Mouse (Mus musculus): ENCODE results near the gene Map3k14.
"Not testable (repeated sequence)": the region's sequence is repeated elsewhere in the genome, so short reads cannot be mapped to it uniquely, and the experiment has no call there.

The Map3k14 gene

DNA sequence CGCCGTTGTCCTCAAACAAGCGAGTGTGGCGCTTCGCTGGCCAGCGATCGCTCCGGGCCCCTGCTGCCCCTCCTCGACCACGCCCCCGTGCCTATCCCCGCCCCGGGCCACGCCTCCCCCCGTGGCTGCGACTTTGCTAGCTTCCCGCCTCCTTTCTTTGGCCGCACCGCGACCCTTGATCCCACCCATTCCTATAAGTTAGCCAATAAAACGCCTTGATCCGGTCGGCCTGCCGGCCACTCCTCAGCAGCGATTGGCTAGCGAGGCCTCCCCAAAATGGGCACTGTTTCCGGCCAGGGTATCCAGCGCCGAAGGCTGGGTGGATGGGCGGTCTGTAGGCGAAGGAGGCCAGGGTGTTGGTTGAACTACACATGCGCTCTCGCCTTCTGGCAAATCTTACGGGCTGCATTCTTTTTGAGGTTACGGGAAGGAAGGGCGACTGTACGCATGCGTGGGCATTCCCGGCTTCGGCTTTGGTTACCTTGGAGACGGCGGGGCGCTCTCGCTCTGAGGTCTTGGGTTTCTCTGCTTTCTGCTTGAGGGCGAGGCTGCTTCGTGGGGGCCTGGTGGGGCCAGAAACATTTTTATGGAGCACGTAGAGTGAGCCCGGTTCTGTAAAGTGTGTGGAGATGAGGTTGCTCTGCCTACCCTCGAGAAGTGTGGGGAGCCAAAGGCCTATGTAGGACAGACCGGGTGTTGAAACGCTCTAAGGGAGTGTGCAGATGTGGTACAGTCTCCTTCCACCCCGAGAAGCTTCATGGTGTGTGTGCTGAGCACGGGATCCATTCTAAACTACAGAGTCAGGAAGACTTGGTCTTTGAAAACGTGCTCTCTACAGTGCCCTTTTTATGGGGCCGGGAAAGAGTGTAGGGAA lies at the start of gene Map3k14:
Gene Map3k14, minus strand, starts transcription at position 127 of the 874 bp plus-strand sequence.
- peak; percentile 97 for DNase-seq (ENCODE audit: low read depth, low spot score)

DNA sequence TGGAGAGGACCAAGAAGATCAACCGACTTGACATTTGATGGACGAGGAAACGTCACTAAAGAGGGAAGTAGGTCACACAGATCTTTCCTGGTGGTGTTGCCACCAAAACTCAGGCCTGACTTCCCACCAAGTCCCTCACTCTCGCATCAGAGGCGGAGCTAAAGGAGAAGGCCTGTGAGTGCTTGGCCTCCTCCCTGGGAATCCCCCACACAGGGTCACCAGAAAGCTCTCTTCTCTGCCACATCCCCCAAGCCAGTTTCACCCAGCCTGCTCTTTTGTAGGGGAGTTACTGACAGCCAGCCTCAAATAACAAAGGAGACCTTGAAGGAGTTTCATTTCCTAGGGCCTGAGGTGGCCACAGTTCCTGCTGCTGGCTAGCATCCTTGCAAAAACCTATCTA lies 48.1 kb upstream of the Map3k14 start:
- DNase-seq (ENCODE audit: low read depth, low spot score): no peak

DNA sequence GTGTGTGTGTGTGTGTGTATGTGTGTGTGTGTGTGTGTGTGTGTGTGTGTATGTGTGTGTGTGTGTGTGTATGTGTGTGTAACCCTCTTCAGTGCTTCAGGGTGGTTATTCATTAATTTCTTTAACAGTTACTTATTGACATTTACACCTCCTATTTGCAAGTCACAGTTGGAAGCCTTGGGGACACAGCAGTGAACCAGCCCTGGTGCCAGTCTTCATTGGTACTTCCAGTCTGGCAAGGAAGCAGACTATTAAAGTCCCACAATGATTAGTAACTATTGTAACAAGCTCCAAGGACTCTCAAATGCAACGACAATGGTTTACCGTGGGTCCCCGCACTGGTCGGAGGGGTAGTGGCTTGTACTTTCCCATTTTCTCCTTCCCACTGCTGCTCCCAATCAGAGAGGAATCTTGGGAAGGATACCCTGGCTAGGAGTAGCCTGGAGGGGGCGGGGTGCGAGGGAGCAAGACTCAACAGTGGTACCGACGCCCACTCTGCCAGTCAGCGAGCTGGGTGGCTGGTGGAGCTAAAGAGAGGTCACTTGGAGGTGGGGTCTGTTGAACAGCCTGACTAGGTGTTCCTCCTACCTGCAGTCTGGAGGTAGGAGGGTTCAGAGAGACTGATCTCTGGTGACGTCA lies 47.6 kb upstream of the Map3k14 start:
- no peak for DNase-seq (ENCODE audit: low read depth, low spot score)

DNA sequence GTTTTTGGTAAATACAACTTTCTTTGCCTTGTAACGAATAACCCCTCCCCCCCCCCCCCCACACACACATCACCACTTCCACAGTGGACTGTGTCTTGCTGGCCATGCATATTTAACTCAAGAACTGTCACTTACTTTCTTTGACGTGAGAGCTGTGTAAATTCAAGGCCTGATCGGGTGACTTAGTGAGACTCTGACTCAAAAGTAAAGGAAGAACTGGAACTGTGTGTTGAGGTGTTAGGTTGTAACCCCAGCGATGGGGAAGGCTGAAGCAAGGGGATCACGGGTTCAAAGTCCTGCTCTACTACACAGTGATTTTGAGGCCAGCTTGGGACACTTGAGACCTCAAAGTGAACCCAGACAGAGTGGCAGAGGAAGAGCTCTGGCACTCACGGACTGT lies 46.3 kb upstream of the Map3k14 start:
- no peak for DNase-seq (ENCODE audit: low read depth, low spot score)

DNA sequence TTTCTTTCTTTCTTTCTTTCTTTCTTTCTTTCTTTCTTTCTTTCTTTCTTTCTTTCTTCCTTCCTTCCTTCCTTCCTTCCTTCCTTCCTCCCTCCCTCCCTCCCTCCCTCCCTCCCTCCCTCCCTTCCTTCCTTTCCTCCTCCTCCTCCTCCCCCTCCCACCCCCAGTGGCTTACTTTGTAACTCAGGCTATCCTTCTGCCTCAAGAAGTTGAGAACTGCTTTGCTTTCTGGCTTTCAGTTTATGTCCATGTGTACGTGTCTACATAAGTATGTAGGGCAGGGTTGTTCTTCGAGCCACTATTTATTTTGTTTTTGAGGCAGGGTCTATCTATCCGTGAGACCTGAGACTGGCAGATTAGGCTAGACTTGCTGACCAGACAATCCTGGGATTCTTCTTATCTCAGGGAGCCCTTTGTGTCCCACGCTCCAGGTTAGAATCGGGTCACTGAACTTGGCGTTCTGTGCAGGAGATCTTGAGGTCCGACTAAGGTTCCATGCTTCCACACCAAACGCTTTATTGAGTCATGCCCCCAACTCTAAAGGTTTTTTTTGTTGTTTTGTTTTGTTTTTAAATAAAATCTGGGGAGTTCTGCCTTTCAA lies 45.5 kb upstream of the Map3k14 start:
- no peak for DNase-seq (ENCODE audit: low read depth, low spot score)

DNA sequence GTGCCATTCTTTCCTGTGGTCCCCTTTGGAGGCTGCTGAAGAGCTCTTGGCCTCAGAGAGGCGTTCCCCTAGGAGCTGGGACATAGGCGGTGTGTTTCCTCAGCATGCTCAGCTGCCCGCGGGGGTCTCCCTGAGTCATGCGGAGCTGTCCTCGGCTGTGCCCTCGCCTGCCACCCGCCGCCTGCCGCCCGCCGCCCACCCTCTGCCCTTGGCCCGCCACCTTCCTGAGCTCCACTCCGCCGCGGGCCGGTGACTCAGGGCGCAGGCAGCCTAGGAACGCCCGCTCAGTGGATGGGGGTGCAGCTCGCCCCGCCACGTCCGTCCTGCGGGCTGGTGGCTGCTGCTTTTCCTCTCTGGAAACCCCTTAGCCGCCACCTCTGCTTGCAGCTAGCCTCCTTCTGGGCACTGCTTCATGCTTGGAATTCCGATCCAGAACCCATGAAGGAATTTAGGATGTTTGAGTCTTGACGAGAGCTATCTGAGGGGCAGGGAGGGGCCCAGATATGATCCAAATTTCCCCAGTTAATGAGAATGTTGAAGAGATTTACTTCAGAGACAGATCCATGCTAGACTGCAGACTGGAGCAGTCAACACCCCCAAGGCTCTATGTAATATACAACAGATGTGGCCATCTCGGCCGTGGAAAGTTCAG lies 44.8 kb upstream of the Map3k14 start:
- no peak for DNase-seq (ENCODE audit: low read depth, low spot score)

DNA sequence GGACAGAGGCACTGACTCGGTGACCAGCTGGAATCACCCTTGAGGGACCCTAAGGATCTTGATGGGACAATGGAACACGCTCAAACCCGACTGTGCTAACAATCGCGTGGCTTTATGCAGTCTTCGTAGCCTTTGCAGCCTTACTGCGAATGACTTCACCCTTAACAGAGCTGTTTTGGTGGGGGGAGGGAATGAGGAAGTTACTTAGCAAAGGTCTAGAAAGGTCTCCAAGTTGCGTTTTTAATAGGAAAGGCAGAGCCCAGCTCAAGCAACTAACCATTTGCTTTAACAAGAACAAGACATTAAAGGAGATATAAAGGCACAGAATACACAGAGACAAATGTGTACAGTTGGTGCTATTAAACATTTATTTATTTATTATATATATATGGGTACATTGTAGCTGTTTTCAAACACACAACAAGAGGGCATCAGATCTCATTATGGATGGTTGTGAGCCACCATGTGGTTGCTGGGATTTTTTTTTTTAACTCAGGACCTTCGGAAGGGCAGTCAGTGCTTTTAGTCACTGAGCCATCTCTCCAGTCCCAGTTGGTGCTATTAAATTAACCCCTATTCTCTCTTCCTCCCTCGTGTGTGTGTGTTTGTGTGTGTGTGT lies 42.8 kb upstream of the Map3k14 start:
- DNase-seq (ENCODE audit: low read depth, low spot score): no peak

DNA sequence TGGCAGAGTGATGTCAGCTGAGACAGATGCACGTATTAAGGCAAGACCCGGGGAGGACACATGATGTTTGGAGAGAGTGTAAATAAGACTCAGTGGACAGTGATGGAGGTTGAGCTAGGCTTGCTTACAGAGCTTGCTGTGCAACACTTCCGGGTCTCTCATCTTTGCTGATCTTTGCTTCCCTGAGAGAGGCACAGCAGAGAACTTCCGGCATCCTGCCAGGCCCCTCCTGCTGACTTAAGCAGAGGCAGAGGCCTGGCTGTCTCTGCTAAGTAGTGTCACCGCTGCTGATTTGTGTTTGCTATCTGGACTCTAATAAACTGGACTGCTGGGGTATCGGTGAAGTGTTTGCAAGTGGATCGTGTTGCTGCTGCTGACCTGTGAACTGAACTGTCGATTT lies 40.6 kb upstream of the Map3k14 start:
- no peak for DNase-seq (ENCODE audit: low read depth, low spot score)

DNA sequence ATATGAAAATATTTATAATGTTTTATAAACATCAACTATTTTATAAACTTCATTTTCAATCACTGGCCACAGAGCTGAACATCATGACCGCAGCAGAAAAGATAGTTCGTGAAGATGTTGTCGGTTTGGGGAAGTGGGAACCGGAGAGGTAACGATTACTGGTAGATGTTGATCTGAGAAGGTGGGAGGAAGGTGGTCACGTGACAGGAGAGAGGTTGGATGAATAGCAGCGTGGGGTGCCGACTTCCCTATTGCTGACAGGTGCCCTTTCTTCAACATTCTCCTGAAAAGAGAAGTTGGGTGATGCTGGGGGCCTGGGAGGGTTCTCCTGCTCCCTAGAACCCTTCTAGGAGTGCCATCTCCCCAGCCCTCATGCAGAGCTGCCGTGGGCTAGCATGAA lies 37.3 kb upstream of the Map3k14 start:
- DNase-seq (ENCODE audit: low read depth, low spot score): no peak

DNA sequence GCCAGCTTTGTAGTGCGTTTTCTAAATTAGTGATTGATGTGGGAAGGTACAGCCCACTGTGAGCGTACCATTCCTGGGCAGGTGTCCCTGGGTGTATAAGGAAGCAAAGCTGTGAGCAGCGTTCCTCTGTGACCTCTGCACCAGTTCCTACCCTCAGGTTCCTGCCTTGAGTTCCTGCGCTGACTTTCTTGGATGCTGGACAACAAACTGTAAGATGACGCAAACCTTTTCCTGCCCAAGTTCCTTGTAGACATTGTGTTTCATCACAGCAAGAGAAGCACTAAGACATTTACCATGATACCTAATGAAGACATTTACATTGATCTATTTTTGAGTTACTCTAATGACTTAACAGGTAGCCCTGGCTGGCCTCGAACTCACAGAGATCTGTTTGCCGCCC lies 27.5 kb upstream of the Map3k14 start:
- no peak for DNase-seq (ENCODE audit: low read depth, low spot score)

DNA sequence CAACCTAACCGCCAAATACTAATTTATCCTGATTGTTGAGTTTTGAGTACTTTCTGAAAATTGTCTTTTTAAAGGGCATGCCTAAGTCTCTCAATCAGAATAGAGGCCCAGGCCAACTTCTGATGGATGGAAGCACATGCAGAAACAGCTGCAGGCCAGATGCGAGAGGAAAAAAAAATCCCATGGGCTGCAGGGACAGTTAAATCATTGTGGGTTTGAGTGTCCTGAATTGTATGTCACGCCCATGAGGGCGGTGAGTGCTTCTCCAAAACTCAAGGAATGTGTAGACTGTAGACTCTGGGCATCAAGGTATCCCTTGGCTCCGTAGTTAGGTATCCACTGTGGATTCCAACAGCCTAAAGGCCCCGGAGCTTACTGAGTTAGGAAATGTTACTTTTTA lies 26.8 kb upstream of the Map3k14 start:
- no peak for DNase-seq (ENCODE audit: low read depth, low spot score)

DNA sequence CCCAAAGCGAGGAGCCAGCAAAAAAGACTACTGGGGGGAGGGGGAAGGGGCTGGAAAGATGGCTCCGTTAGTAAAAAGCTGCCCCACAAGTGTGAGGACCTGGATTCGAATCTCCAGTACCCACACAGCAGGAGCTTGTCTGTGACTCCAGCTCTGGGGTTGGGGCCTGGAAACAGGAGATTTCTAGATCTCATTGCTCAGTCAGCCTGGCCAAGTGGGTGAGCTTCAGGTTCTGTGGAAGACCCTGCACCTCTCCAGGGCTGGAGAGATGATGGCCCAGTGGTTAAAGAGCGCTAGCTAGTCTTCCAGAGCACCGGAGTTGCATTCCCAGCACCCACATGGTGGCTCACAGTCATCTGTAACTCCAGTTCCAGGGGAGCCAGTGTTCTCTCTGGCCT lies 25.6 kb upstream of the Map3k14 start:
- DNase-seq (ENCODE audit: low read depth, low spot score): no peak

DNA sequence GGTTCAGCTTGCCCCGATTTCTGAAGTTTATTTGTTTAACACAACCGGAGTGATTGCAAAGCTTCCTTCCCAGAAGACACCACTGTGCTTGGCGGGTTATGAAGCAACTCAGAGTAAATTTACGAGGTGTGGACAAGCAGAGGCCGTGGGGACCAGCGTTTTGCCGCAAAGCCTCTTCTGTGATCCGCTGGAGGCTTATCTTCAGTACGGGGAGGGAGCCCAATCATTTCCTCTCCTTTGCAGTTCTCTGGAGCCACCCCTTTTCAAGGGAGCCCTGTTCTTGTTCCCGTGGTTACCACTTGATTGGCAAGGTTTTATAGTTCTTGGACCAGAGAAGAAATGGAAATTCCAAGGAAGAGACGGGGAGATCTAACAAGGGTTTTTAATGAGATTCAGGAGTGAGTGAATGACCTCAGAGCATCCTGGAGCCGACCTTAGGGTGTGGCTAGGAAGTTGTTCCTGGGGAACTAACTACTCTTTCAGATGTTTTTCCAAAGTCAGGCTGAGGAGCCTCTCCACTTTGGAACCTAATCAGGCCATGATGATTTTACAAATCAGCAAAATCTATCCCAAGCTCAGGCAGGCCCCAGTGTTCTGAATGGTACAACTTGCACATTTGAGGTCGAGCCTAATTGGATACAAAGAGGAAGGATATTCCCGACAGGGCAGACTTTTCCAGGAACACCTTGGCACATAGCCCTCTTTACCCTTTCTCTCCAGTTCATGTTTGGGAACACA lies 25.0 kb upstream of the Map3k14 start:
- DNase-seq (ENCODE audit: low read depth, low spot score): no peak

DNA sequence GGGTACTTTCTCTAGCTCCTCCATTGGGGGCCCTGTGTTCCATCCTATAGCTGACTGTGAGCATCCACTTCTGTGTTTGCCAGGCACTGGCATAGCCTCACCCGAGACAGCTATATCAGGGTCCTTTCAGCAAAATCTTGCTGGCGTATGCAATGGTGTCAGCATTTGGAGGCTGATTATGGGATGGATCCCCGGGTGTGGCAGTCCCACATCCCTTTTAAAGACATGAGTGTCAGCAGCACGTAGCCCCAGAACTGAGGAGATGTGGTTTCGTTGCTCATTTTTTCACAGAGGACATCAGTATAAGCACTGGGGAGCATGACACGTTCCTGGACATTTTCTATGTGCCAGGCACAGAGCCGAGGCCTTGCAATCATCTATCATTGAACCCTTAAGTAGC lies 23.6 kb upstream of the Map3k14 start:
- DNase-seq (ENCODE audit: low read depth, low spot score): not testable (repeated sequence)

DNA sequence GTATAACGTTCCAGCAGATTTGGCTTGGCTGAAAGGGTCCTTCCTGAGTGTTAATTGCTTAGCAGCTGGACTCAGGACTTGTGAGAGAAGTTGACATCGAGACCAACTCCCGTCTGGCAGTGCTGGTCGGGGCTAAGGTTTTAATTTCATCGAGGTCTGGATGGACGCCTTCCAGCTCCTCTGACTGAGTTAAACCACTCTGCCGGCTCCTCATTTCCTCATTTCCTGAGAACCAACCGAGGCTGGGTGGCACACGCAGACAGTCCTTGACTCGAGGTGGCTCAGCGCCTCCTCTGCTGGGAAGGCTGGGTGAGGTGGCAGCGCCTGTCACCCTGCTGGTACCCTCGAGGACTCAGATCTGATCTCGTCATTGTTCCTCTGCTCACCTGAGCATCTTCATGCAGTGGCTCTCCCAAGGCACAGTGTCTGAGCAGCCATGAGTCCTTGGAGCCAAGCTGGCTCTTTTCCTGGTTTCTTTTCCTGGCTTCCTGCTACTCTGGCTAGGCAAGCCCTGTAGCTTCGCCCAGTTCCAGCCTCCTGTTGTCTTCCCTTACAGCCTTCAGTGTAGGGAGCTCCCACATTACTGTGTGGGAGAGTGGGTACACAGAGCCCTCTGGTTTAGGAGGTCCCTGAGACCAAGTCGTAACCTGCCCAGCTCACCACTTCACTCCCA lies 21.2 kb upstream of the Map3k14 start:
- no peak for DNase-seq (ENCODE audit: low read depth, low spot score)

DNA sequence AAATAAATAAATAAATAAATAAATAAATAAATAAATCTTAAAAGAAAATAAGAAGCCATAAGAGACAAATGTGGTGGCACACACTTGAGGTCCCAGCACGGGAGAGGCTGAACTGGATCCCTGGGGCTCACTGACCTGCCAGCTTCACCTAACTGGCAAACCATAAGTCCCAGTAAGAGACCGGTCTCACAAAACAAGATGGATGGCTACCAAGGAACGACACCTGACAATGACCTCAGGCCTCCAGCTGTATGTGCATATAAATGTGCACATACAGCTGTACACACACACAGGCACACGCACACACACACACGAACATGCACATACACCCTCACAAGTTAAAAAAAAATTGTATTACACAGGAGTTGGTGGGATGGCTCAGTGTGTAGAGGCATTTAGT lies 19.6 kb upstream of the Map3k14 start:
- no peak for DNase-seq (ENCODE audit: low read depth, low spot score)

DNA sequence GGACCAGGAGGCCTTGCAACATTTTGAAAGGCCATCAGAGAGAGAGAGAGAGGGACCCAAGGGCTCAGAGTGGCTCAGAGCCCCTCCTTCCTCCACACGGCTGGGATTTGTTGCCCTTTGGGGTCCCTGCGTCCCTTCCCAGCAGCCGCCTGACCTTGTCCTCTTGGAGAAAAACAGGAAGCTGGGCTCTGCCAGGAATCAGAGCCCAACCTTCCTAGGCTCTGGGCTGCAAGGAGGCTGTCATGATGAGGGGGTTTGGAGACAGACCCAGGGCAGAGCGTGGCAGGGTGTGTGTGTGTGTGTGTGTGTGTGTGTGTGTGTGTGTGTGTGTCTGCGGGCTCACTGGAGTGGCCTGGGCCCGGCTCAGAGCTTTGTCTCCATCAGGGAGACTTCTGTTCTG lies 18.7 kb upstream of the Map3k14 start:
- no peak for DNase-seq (ENCODE audit: low read depth, low spot score)

DNA sequence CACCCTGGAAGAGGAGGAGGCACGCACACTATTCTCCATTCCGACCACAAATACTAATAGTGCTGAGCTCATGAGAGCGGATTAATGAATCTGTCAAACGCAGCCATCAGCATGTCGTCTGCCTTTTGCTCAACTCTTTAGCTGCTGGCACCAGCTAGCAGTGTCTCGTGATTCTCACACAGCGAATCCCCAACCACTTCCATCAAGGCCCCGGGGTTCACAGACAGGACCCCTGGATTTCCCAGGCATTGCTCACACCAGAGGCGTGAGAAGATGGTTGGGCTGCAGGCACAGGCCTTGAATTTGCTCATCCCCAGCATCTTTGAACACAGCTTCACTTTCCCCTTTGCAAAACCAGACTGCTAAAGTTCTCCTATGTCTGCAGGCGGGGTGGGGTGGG lies 18.0 kb upstream of the Map3k14 start:
- DNase-seq (ENCODE audit: low read depth, low spot score): no peak

DNA sequence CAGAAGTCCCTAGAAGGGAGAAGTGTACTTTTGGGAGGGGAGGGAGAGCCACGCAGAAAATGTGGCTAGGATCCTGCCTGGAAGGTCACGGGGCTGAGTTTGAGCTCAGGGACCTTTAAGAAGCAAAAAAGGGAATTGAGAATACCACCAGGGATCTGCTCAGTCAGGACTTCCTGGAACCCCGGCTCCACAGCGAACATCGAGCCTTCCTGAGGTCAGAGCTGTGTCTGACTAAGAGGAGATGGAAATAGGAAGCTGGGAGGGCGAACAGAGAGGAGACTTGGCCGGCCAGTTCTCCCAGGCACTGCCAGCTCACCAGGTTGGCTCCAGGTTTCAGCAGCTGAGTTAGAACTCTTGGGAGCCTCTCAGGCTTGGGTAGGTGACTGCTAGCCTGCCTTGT lies 14.5 kb upstream of the Map3k14 start:
- no peak for DNase-seq (ENCODE audit: low read depth, low spot score)

DNA sequence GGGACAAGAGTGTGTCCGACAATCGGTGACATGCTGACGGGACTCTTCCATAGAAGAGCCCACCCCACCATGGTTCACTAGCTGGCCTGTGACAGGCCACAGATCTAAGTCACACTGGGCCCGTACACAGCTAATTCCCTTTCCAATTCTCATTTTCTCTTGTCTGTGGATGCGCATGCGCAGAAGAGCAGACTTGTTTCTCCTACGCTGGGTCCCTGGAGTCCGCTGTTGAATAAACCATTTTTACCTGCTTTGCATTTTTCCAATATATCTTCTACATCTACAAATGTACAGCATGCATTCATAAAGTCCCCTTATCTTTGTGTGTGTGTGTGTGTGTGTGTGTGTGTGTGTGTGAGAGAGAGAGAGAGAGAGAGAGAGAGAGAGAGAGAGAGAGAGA lies 9.2 kb upstream of the Map3k14 start:
- DNase-seq (ENCODE audit: low read depth, low spot score): no peak

DNA sequence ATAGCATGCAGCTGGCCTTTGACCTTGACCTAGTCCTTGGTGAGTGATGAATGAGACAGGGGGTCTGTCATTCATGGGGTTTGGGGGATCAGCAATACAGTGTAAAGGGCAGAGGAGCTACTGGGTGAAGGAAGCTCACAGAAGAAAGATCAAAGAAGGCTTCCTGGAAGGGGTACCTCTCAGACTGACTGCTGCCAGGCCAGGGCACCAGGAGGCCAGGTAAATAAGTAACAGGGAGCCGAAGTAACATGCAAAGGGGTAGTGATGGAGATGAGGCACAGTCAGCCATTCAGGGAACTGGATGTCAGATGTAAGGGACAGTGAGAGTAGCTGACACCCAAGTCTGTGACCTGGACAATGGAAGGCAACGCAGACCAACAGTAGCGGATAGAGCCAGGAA lies 5.6 kb upstream of the Map3k14 start:
- DNase-seq (ENCODE audit: low read depth, low spot score): no peak
